Mouse (Mus musculus): Measurements from ENCODE around the gene Pitpnm3. TPM values are rescaled to one million over a fixed set of nuclear protein-coding genes. Genes with fewer than 3 reads are reported as not detected.

Pitpnm3 gene
- polyA plus RNA-seq, 1 experiment from 2014 or later, result 0.35 TPM

- H3K4me1 ChIP-seq (ENCODE audit: control insufficient read depth, insufficient read depth, low read length), result peaks cover 14% of the 10 kb centered on the region
These were observed 84.4 kb downstream of the Pitpnm3 start for GRCm38 (mm10) chr11:72050895-72051858.

GRCm38 (mm10) chr11:72050168-72050894, 85.2 kb downstream of the Pitpnm3 start:
- Histone ChIP-seq H3K27me3 (replicated peaks; ENCODE audit: control insufficient read depth, insufficient read depth, low read length) (peaks cover 14% of the 10 kb centered on the region), H3K9me3 (ENCODE audit: control insufficient read depth, low read length) (no peaks in the 10 kb centered on the region), H3K4me2 (ENCODE audit: low read depth, low read length) (peak overlapping the region; percentile 92), H3K4me1 (ENCODE audit: control insufficient read depth, insufficient read depth, low read length) (peaks cover 14% of the 10 kb centered on the region), H3K36me3 (ENCODE audit: control insufficient read depth, insufficient read depth, low read length) (no peaks in the 10 kb centered on the region), H3K4me3 (ENCODE audit: low read length) (peak overlapping the region; percentile 55), H3K27ac (ENCODE audit: low read length) (no peak overlapping the region), H3K9ac (ENCODE audit: low read depth, low read length) (peak overlapping the region; percentile 65)
- 25% methylated on average over 14 of the region's 14 CpGs for WGBS
- ATAC-seq, result no peak

More at GRCm38 (mm10) chr11:72050895-72051858, 84.4 kb downstream of the Pitpnm3 start:
- Histone ChIP-seq H3K27ac (ENCODE audit: low read length) (no peak overlapping the region), H3K27me3 (replicated peaks; ENCODE audit: control insufficient read depth, insufficient read depth, low read length) (peaks cover 14% of the 10 kb centered on the region), H3K4me3 (ENCODE audit: low read length) (peak overlapping the region; percentile 55), H3K4me2 (ENCODE audit: low read depth, low read length) (peak overlapping the region; percentile 92), H3K9ac (ENCODE audit: low read depth, low read length) (peak overlapping the region; percentile 65), H3K36me3 (ENCODE audit: control insufficient read depth, insufficient read depth, low read length) (no peaks in the 10 kb centered on the region), H3K9me3 (ENCODE audit: control insufficient read depth, low read length) (no peaks in the 10 kb centered on the region)
- WGBS, result 1% methylated on average over 45 of the region's 45 CpGs
- peak; percentile 62 for ATAC-seq

GRCm38 (mm10) chr11:72049171-72049759, 86.3 kb downstream of the Pitpnm3 start:
- Histone ChIP-seq H3K9me3 (ENCODE audit: control insufficient read depth, low read length) (no peaks in the 10 kb centered on the region), H3K4me1 (ENCODE audit: control insufficient read depth, insufficient read depth, low read length) (peaks cover 14% of the 10 kb centered on the region), H3K27ac (ENCODE audit: low read length) (no peak overlapping the region), H3K36me3 (ENCODE audit: control insufficient read depth, insufficient read depth, low read length) (no peaks in the 10 kb centered on the region), H3K4me2 (ENCODE audit: low read depth, low read length) (no peak overlapping the region), H3K27me3 (replicated peaks; ENCODE audit: control insufficient read depth, insufficient read depth, low read length) (peaks cover 14% of the 10 kb centered on the region), H3K4me3 (ENCODE audit: low read length) (no peak overlapping the region), H3K9ac (ENCODE audit: low read depth, low read length) (no peak overlapping the region)
- 75% methylated on average over 8 of the region's 8 CpGs for WGBS
- no peak for ATAC-seq

DNA sequence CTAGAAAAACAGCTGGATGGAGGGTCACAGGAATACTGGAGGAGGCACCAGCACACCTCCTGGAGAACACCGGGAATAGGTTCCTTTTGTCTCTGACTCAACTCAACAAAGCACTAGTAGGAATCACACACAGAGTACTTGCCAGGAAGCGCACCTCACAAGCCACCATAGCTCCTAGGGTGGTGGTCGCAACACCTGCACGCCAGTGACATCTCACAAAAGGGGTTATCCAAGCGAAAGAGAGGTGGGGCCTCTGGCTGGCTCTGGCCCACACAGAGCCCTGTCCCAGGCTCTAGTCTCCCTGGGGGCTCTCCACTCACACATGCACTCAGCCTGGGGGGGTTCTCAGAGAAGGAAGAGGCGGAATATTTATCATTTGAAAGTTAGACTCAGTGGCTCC, 86.8 kb downstream of the Pitpnm3 start:
- no peak overlapping the region for H3K9ac ChIP-seq (ENCODE audit: low read depth, low read length)
- H3K4me2 ChIP-seq (ENCODE audit: low read depth, low read length), result no peak overlapping the region
- no peak overlapping the region for H3K27ac ChIP-seq (ENCODE audit: low read length)
- no peak overlapping the region for H3K4me3 ChIP-seq (ENCODE audit: low read length)
- peaks cover 16% of the 10 kb centered on the region for H3K4me1 ChIP-seq (ENCODE audit: control insufficient read depth, insufficient read depth, low read length)
- peaks cover 14% of the 10 kb centered on the region for H3K27me3 ChIP-seq (replicated peaks; ENCODE audit: control insufficient read depth, insufficient read depth, low read length)
- H3K9me3 ChIP-seq (ENCODE audit: control insufficient read depth, low read length), result no peaks in the 10 kb centered on the region
- no peaks in the 10 kb centered on the region for H3K36me3 ChIP-seq (ENCODE audit: control insufficient read depth, insufficient read depth, low read length)
- no peak for ATAC-seq
- 72% methylated on average over 6 of the region's 6 CpGs for WGBS

DNA sequence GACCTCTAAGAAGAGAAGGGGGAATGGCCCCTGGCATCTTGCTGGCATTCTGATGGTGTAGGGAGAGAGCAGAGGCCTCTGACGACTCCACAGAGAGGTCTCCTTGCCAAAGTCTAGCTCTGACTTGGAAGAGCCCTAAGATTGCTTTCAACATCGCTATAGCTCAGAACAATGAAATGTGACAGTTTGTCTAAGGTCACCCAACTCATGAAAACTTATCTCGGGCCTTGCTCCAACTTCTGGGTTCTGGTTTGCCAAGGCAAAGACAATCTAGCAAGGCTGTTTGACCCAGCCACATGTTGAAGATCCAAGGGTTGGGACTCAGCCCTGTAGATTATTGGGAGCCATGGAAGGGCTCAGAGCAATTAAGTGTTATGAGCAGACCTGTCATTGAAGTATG, 91.3 kb downstream of the Pitpnm3 start:
- Histone ChIP-seq H3K27me3 (replicated peaks; ENCODE audit: control insufficient read depth, insufficient read depth, low read length) (no peaks in the 10 kb centered on the region), H3K9me3 (ENCODE audit: control insufficient read depth, low read length) (no peaks in the 10 kb centered on the region), H3K9ac (ENCODE audit: low read depth, low read length) (no peak overlapping the region), H3K4me2 (ENCODE audit: low read depth, low read length) (no peak overlapping the region), H3K4me1 (ENCODE audit: control insufficient read depth, insufficient read depth, low read length) (peaks cover 21% of the 10 kb centered on the region), H3K4me3 (ENCODE audit: low read length) (no peak overlapping the region), H3K36me3 (ENCODE audit: control insufficient read depth, insufficient read depth, low read length) (no peaks in the 10 kb centered on the region), H3K27ac (ENCODE audit: low read length) (no peak overlapping the region)
- 80% methylated on average over 3 of the region's 3 CpGs for WGBS
- ATAC-seq, result no peak

GRCm38 (mm10) chr11:72042631-72043030, 92.9 kb downstream of the Pitpnm3 start:
- no peak for ATAC-seq
- Histone ChIP-seq H3K4me2 (ENCODE audit: low read depth, low read length) (peak overlapping the region; percentile 75), H3K4me3 (ENCODE audit: low read length) (peak overlapping the region; percentile 60), H3K9ac (ENCODE audit: low read depth, low read length) (peak overlapping the region; percentile 65), H3K36me3 (ENCODE audit: control insufficient read depth, insufficient read depth, low read length) (no peaks in the 10 kb centered on the region), H3K27me3 (replicated peaks; ENCODE audit: control insufficient read depth, insufficient read depth, low read length) (no peaks in the 10 kb centered on the region), H3K4me1 (ENCODE audit: control insufficient read depth, insufficient read depth, low read length) (peaks cover 21% of the 10 kb centered on the region), H3K9me3 (ENCODE audit: control insufficient read depth, low read length) (no peaks in the 10 kb centered on the region), H3K27ac (ENCODE audit: low read length) (no peak overlapping the region)
- under 1% methylated on average over 14 of the region's 14 CpGs for WGBS

- no peaks in the 10 kb centered on the region for H3K36me3 ChIP-seq (ENCODE audit: control insufficient read depth, insufficient read depth, low read length)
- peak within 1 kb of the TSS; percentile 60 for H3K4me3 ChIP-seq (ENCODE audit: low read length)
- peak; percentile 94 for ATAC-seq
- peak within 1 kb of the TSS; percentile 65 for H3K9ac ChIP-seq (ENCODE audit: low read depth, low read length)
- under 1% methylated on average over 51 of the region's 52 CpGs for WGBS
- H3K27ac ChIP-seq (ENCODE audit: low read length), result peak within 1 kb of the TSS; percentile 5; the same call in 1 of the 2 replicates
- peaks cover 21% of the 10 kb centered on the region for H3K4me1 ChIP-seq (ENCODE audit: control insufficient read depth, insufficient read depth, low read length)
- H3K9me3 ChIP-seq (ENCODE audit: control insufficient read depth, low read length), result no peaks in the 10 kb centered on the region
- H3K4me2 ChIP-seq (ENCODE audit: low read depth, low read length), result peak within 1 kb of the TSS; percentile 75
- no peaks in the 10 kb centered on the region for H3K27me3 ChIP-seq (replicated peaks; ENCODE audit: control insufficient read depth, insufficient read depth, low read length)
These were observed 93.6 kb downstream of the Pitpnm3 start, which contains the start of gene Pimreg for GRCm38 (mm10) chr11:72041768-72042607. Gene Pimreg (plus strand): TSS chr11:72042032.

GRCm38 (mm10) chr11:72041290-72041767, 94.2 kb downstream of the Pitpnm3 start:
- Histone ChIP-seq H3K4me1 (ENCODE audit: control insufficient read depth, insufficient read depth, low read length) (peaks cover 21% of the 10 kb centered on the region), H3K36me3 (ENCODE audit: control insufficient read depth, insufficient read depth, low read length) (no peaks in the 10 kb centered on the region), H3K9ac (ENCODE audit: low read depth, low read length) (peak overlapping the region; percentile 51; the same call in 1 of the 2 replicates), H3K27ac (ENCODE audit: low read length) (peak overlapping the region; percentile 5; the same call in 1 of the 2 replicates), H3K4me2 (ENCODE audit: low read depth, low read length) (peak overlapping the region; percentile 75), H3K27me3 (replicated peaks; ENCODE audit: control insufficient read depth, insufficient read depth, low read length) (no peaks in the 10 kb centered on the region), H3K4me3 (ENCODE audit: low read length) (peak overlapping the region; percentile 60), H3K9me3 (ENCODE audit: control insufficient read depth, low read length) (no peaks in the 10 kb centered on the region)
- WGBS, result 23% methylated on average over 6 of the region's 6 CpGs
- no peak for ATAC-seq
